Comparison of ENCODE assay signal across 7 mouse cellular contexts in genomic region chr9:98601837-98602359, GRCm38 (mm10). TPM values are rescaled to one million over a fixed set of nuclear protein-coding genes. Genes with fewer than 3 reads are reported as not detected.
DNase-seq lines count a peak whose midpoint lies in the region; ATAC-seq and TF ChIP-seq lines count a peak whose summit lies in the region.

No protein-coding gene starts in this region.

- TF ChIP-seq CTCF in lung, postnatal 0 days (IDR thresholded peaks at IDR 0.05), result no peak

- 50% methylated on average over 11 of the region's 11 CpGs for WGBS in lung, postnatal 0 days
- 53% methylated on average over 11 of the region's 11 CpGs for WGBS in forebrain, embryonic 14.5 days
- WGBS in limb, embryonic 15.5 days, result 56% methylated on average over 11 of the region's 11 CpGs
- WGBS in stomach, embryonic 15.5 days, result 51% methylated on average over 11 of the region's 11 CpGs

- no peaks in the 10 kb centered on the region for H3K36me3 ChIP-seq in lung, postnatal 0 days (ENCODE audit: insufficient read depth, low read length)
- peaks cover 13% of the 10 kb centered on the region for H3K36me3 ChIP-seq in forebrain, embryonic 14.5 days (ENCODE audit: control insufficient read depth, insufficient read depth, low read length)
- H3K36me3 ChIP-seq in limb, embryonic 15.5 days, result peaks cover 17% of the 10 kb centered on the region
- peaks cover 6% of the 10 kb centered on the region for H3K36me3 ChIP-seq in stomach, embryonic 15.5 days

- H3K4me1 ChIP-seq in lung, postnatal 0 days (ENCODE audit: insufficient read depth, low read depth, low read length), result peaks cover 5% of the 10 kb centered on the region; the same call in 1 of the 2 replicates
- peaks cover 9% of the 10 kb centered on the region; the same call in 1 of the 2 replicates for H3K4me1 ChIP-seq in forebrain, embryonic 14.5 days (ENCODE audit: control insufficient read depth, insufficient read depth, low read length)
- H3K4me1 ChIP-seq in limb, embryonic 15.5 days, result peaks cover 13% of the 10 kb centered on the region
- peaks cover 9% of the 10 kb centered on the region; the same call in 1 of the 2 replicates for H3K4me1 ChIP-seq in stomach, embryonic 15.5 days

- TF ChIP-seq EP300 in lung, postnatal 0 days (IDR thresholded peaks at IDR 0.05), result no peak

- peak overlapping the region; percentile 60 for H3K4me3 ChIP-seq in lung, postnatal 0 days (ENCODE audit: low read depth, low read length)
- peak overlapping the region; percentile 87 for H3K4me3 ChIP-seq in forebrain, embryonic 14.5 days (ENCODE audit: low read depth, low read length)
- peak overlapping the region; percentile 77 for H3K4me3 ChIP-seq in limb, embryonic 15.5 days
- H3K4me3 ChIP-seq in stomach, embryonic 15.5 days (replicated peaks), result peak overlapping the region; percentile 78

- no peaks in the 10 kb centered on the region for H3K27me3 ChIP-seq in lung, postnatal 0 days (replicated peaks; ENCODE audit: insufficient read depth, low read length)
- no peaks in the 10 kb centered on the region for H3K27me3 ChIP-seq in forebrain, embryonic 14.5 days (replicated peaks; ENCODE audit: control insufficient read depth, insufficient read depth, low read length)
- H3K27me3 ChIP-seq in limb, embryonic 15.5 days, result no peaks in the 10 kb centered on the region
- no peaks in the 10 kb centered on the region for H3K27me3 ChIP-seq in stomach, embryonic 15.5 days (replicated peaks)

- H3K27ac ChIP-seq in lung, postnatal 0 days (ENCODE audit: low read length), result no peak overlapping the region
- H3K27ac ChIP-seq in forebrain, embryonic 14.5 days (ENCODE audit: low read depth, low read length), result no peak overlapping the region
- H3K27ac ChIP-seq in limb, embryonic 15.5 days, result no peak overlapping the region
- no peak overlapping the region for H3K27ac ChIP-seq in stomach, embryonic 15.5 days

- H3K9me3 ChIP-seq in lung, postnatal 0 days (ENCODE audit: low read length), result no peaks in the 10 kb centered on the region
- no peaks in the 10 kb centered on the region for H3K9me3 ChIP-seq in forebrain, embryonic 14.5 days (replicated peaks; ENCODE audit: control insufficient read depth, low read length)
- H3K9me3 ChIP-seq in limb, embryonic 15.5 days, result no peaks in the 10 kb centered on the region
- H3K9me3 ChIP-seq in stomach, embryonic 15.5 days, result no peaks in the 10 kb centered on the region

- DNase-seq in lung, postnatal 0 days (ENCODE audit: low spot score), result no peak
- no peak for DNase-seq in lung, postnatal 4 days
- no peak for DNase-seq in forebrain, embryonic 14.5 days (ENCODE audit: low spot score)
- DNase-seq in urinary bladder, adult 2 months (ENCODE audit: low spot score), result no peak

- peak overlapping the region; percentile 88 for H3K4me2 ChIP-seq in lung, postnatal 0 days (replicated peaks; ENCODE audit: low read depth, low read length)
- H3K4me2 ChIP-seq in forebrain, embryonic 14.5 days (ENCODE audit: low read length), result peak overlapping the region; percentile 92
- peak overlapping the region; percentile 85 for H3K4me2 ChIP-seq in limb, embryonic 15.5 days
- H3K4me2 ChIP-seq in stomach, embryonic 15.5 days, result peak overlapping the region; percentile 91

- H3K9ac ChIP-seq in lung, postnatal 0 days (replicated peaks; ENCODE audit: low read depth), result no peak overlapping the region
- peak overlapping the region; percentile 84; the same call in 1 of the 2 replicates for H3K9ac ChIP-seq in forebrain, embryonic 14.5 days (ENCODE audit: low read length)
- H3K9ac ChIP-seq in limb, embryonic 15.5 days, result no peak overlapping the region
- no peak overlapping the region for H3K9ac ChIP-seq in stomach, embryonic 15.5 days

- 0 out of 2 replicates have a peak, but pooled peaks have one; percentile 1 for ATAC-seq in lung, postnatal 0 days
- ATAC-seq in forebrain, embryonic 14.5 days, result peak; percentile 29
- 0 out of 2 replicates have a peak, but pooled peaks have one; percentile 11 for ATAC-seq in limb, embryonic 15.5 days (ENCODE audit: insufficient number of reproducible peaks, low FRiP score, low TSS enrichment, low read depth)
- no peak; the same call in 1 of the 2 replicates for ATAC-seq in stomach, embryonic 15.5 days (ENCODE audit: insufficient read depth, low FRiP score, low read depth)
- ATAC-seq in erythroid progenitor cell, adult 5-6 weeks (replicated peaks; ENCODE audit: low FRiP score, poor library complexity, severe bottlenecking), result no peak

RNA-seq across cellular contexts. Expression of gene Mrps22, which starts 0.4 kb away (rescaled TPM):
- polyA plus RNA-seq in lung, postnatal 0 days (2015; fragmentation: Nextera tagmentation; extraction: Ambion mirVana), result 16.3 and 18.7 TPM in 2 replicates
- 64.5 and 69.5 TPM in 2 replicates for polyA plus RNA-seq in forebrain, embryonic 14.5 days (2014; fragmentation: Nextera tagmentation; extraction: Ambion mirVana)
- 51.3 and 52.5 TPM in 2 replicates for polyA plus RNA-seq in limb, embryonic 15.5 days (2015; fragmentation: Nextera tagmentation; extraction: Ambion mirVana)
- 53.5 and 59.6 TPM in 2 replicates for polyA plus RNA-seq in stomach, embryonic 15.5 days (2015; fragmentation: Nextera tagmentation; extraction: Ambion mirVana)
- 20.7 and 25.4 TPM in 2 replicates for polyA plus RNA-seq in urinary bladder, adult 2 months (2012; rRNA removed)
- 6.8 and 19.3 TPM in 2 replicates for total RNA-seq in erythroid progenitor cell, adult 5-6 weeks (2015; ENCODE audit: low replicate concordance)
- 13.5 and 17.3 TPM in 2 replicates for total RNA-seq in erythroid progenitor cell, adult 5-6 weeks (2017; ENCODE audit: low replicate concordance)

RNA-seq across cellular contexts. Expression of gene Copb2, which starts 38.4 kb away (rescaled TPM):
- polyA plus RNA-seq in lung, postnatal 0 days (2015; fragmentation: Nextera tagmentation; extraction: Ambion mirVana), result 87.5 and 90.9 TPM in 2 replicates
- 150 and 151 TPM in 2 replicates for polyA plus RNA-seq in forebrain, embryonic 14.5 days (2014; fragmentation: Nextera tagmentation; extraction: Ambion mirVana)
- 208 and 209 TPM in 2 replicates for polyA plus RNA-seq in limb, embryonic 15.5 days (2015; fragmentation: Nextera tagmentation; extraction: Ambion mirVana)
- 153 and 167 TPM in 2 replicates for polyA plus RNA-seq in stomach, embryonic 15.5 days (2015; fragmentation: Nextera tagmentation; extraction: Ambion mirVana)
- polyA plus RNA-seq in urinary bladder, adult 2 months (2012; rRNA removed), result 93.5 and 98.6 TPM in 2 replicates
- 96.9 and 122 TPM in 2 replicates for total RNA-seq in erythroid progenitor cell, adult 5-6 weeks (2015; ENCODE audit: low replicate concordance)
- 58.8 and 78.7 TPM in 2 replicates for total RNA-seq in erythroid progenitor cell, adult 5-6 weeks (2017; ENCODE audit: low replicate concordance)

Comparison
In these comparisons a context has a peak if more than half of its experiments do, and no peak if none do; other contexts are left out.
1. ATAC-seq: peak in lung, postnatal 0 days (single experiment), forebrain, embryonic 14.5 days (single experiment) and limb, embryonic 15.5 days (single experiment); none in stomach, embryonic 15.5 days (single experiment) and erythroid progenitor cell, adult 5-6 weeks (single experiment).
2. Peak in every context shown above with its lines, with median percentiles within 50 percentile points of each other: H3K4me2 ChIP-seq and H3K4me3 ChIP-seq.